Mouse (Mus musculus): ENCODE data around the gene Slc7a4.
A peak's percentile ranks its signal among the peaks of the same experiment; 100 is the strongest.
"Not testable (repeated sequence)": the region's sequence is repeated elsewhere in the genome, so short reads cannot be mapped to it uniquely, and the experiment has no call there.

The Slc7a4 gene

GRCm38 (mm10) chr16:17583064-17583463 lies at the start of gene Slc7a4:
Gene Slc7a4 (minus strand): TSS chr16:17583214.
- DNase-seq, result no peak

- DNase-seq, result no peak
Measured at GRCm38 (mm10) chr16:17632580-17632979, 49.6 kb upstream of the Slc7a4 start.

- no peak for DNase-seq
Measured at GRCm38 (mm10) chr16:17626269-17626555, 43.2 kb upstream of the Slc7a4 start.

GRCm38 (mm10) chr16:17625488-17626268 lies 42.7 kb upstream of the Slc7a4 start:
- no peak for DNase-seq

GRCm38 (mm10) chr16:17621936-17622335 lies 38.9 kb upstream of the Slc7a4 start:
- no peak for DNase-seq

- DNase-seq, result peak; percentile 83 to 95
Measured at GRCm38 (mm10) chr16:17619198-17620105, 36.4 kb upstream of the Slc7a4 start, which contains the start of gene Smpd4. Gene Smpd4 (plus strand): TSS chr16:17619354.

- DNase-seq, result peak; percentile 31 to 54
Measured at GRCm38 (mm10) chr16:17617922-17618565, 35.0 kb upstream of the Slc7a4 start.

GRCm38 (mm10) chr16:17616212-17616611 lies 33.2 kb upstream of the Slc7a4 start:
- no peak for DNase-seq

GRCm38 (mm10) chr16:17614740-17615139 lies 31.7 kb upstream of the Slc7a4 start:
- not testable (repeated sequence) for DNase-seq

- no peak for DNase-seq
Measured at GRCm38 (mm10) chr16:17611383-17611782, 28.4 kb upstream of the Slc7a4 start.

- DNase-seq, result no peak
Measured at GRCm38 (mm10) chr16:17605684-17606083, 22.7 kb upstream of the Slc7a4 start.

GRCm38 (mm10) chr16:17604941-17605340 lies 21.9 kb upstream of the Slc7a4 start:
- DNase-seq, result no peak

GRCm38 (mm10) chr16:17600944-17601562 lies 18.0 kb upstream of the Slc7a4 start:
- no peak for DNase-seq

GRCm38 (mm10) chr16:17590731-17591130 lies 7.7 kb upstream of the Slc7a4 start:
- DNase-seq, result no peak

GRCm38 (mm10) chr16:17584555-17584954 lies 1.5 kb upstream of the Slc7a4 start:
- no peak for DNase-seq

- no peak for DNase-seq
Measured at GRCm38 (mm10) chr16:17576825-17577215, 6.2 kb downstream of the Slc7a4 start.

GRCm38 (mm10) chr16:17575870-17576824 lies 6.9 kb downstream of the Slc7a4 start:
- peak; percentile 66 to 72 for DNase-seq

- DNase-seq, result no peak
Measured at GRCm38 (mm10) chr16:17566186-17566585, 16.8 kb downstream of the Slc7a4 start.

GRCm38 (mm10) chr16:17564771-17565170 lies 18.2 kb downstream of the Slc7a4 start:
- DNase-seq, result no peak

GRCm38 (mm10) chr16:17564221-17564620 lies 18.8 kb downstream of the Slc7a4 start:
- DNase-seq, result no peak

GRCm38 (mm10) chr16:17563580-17563979 lies 19.4 kb downstream of the Slc7a4 start:
- DNase-seq, result no peak

GRCm38 (mm10) chr16:17561751-17562208 lies 21.2 kb downstream of the Slc7a4 start, which contains the start of gene P2rx6:
Gene P2rx6 (plus strand): TSS chr16:17561885.
- peak in 1 of 2 experiments; percentile 17 for DNase-seq

All from kidney, adult 8-10 months (tissue).